Mouse (Mus musculus): ENCODE measurements around the gene Rnps1. TPM values are rescaled to one million over a fixed set of nuclear protein-coding genes. Genes with fewer than 3 reads are reported as not detected.
"Not testable (repeated sequence)": the region's sequence is repeated elsewhere in the genome, so short reads cannot be mapped to it uniquely, and the experiment has no call there.

Gene Rnps1
- polyA plus RNA-seq, 1 experiment from 2014 or later, result 196 TPM

DNA sequence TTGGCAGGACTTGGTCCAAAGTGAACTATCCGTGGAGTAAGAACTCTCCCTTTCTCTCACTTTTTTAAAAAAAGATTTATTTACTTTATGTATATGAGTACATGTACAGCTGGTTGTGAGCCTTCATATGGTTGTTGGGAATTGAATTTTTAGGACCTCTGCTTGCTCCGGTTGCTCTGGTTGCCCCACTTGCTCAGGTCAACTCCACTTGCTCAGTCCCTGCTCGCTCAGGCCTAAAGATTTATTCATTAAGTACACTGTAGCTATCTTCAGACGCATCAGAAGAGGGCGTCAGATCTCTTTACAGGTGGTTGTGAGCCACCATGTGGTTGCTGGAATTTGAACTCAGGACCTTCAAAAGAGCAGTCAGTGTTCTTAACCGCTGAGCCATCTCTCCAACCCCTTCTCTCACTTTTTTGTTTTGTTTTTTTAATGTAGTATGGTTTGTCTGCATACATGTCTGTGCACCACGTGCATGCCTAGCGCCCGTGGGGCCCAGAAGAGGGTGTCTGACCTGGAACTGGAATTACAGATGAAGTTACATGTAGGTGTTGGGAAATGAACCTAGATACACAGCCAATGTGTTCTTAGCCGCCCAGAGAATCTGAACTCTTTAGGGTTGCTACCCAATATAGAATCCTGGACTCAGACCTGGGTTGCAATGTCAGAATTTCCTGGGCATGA is 41.3 kb downstream of the Rnps1 start:
- peaks cover 11% of the 10 kb centered on the region for H3K36me3 ChIP-seq (ENCODE audit: control insufficient read depth, insufficient read depth, low read length)
- H3K27ac ChIP-seq (replicated peaks in 1 of 2; ENCODE audit: control insufficient read depth in 1 of 2, insufficient read depth in 1 of 2, low read depth in 2 of 2, low read length in 2 of 2), result peak overlapping the region in 1 of 2 experiments; percentile 28; a peak in 1 of 4 replicates
- peak overlapping the region in 1 of 2 experiments; percentile 71; a peak in 1 of 4 replicates for H3K4me3 ChIP-seq (ENCODE audit: control insufficient read depth in 1 of 2, insufficient read depth in 1 of 2, low read depth in 1 of 2, low read length in 2 of 2)
- H3K9ac ChIP-seq (ENCODE audit: low read length); ATAC-seq (ENCODE audit: insufficient number of reproducible peaks, insufficient read depth, low FRiP score, low read depth); H3K27me3 ChIP-seq (ENCODE audit: control insufficient read depth, insufficient read depth, low read length); H3K9me3 ChIP-seq (ENCODE audit: control insufficient read depth, low read length): not testable (repeated sequence)
- peaks cover 0 to 19% of the 10 kb centered on the region in 2 experiments; a peak in 2 of 4 replicates for H3K4me1 ChIP-seq (ENCODE audit: control insufficient read depth in 2 of 2, insufficient read depth in 2 of 2, low read length in 2 of 2)
- H3K4me2 ChIP-seq (ENCODE audit: low read length), result peak overlapping the region; percentile 52
- WGBS, result 57% methylated on average over 10 of the region's 10 CpGs

DNA sequence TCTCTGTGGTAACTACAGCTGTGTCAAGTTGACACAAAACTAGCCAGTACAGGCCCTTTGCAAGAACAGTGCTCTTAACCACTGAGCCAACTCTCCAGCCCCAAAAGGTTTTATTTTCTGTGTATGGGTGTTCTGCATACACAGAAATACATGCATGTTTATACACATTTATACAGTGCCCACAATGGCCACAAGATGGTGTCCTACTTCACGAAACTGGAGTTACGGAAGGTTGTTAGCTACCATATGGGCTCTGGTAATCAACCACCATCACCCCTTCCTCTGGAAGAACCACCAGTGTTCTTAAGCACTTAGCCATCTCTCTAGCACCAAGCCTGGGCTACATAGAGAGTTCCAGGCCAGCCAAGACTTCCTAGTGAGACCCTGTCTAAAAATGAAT is 47.2 kb downstream of the Rnps1 start:
- H3K4me2 ChIP-seq (ENCODE audit: low read length), result no peak overlapping the region
- WGBS, result 68% methylated on average over 2 of the region's 2 CpGs
- H3K27ac ChIP-seq (replicated peaks in 1 of 2; ENCODE audit: control insufficient read depth in 1 of 2, insufficient read depth in 1 of 2, low read depth in 2 of 2, low read length in 2 of 2), result no peak overlapping the region
- peaks cover 7 to 10% of the 10 kb centered on the region in 2 experiments for H3K4me1 ChIP-seq (ENCODE audit: control insufficient read depth in 2 of 2, insufficient read depth in 2 of 2, low read length in 2 of 2)
- H3K36me3 ChIP-seq (ENCODE audit: control insufficient read depth, insufficient read depth, low read length), result no peaks in the 10 kb centered on the region
- no peak for ATAC-seq (ENCODE audit: insufficient number of reproducible peaks, insufficient read depth, low FRiP score, low read depth)
- H3K4me3 ChIP-seq (ENCODE audit: control insufficient read depth in 1 of 2, insufficient read depth in 1 of 2, low read depth in 1 of 2, low read length in 2 of 2), result no peak overlapping the region
- no peaks in the 10 kb centered on the region for H3K27me3 ChIP-seq (ENCODE audit: control insufficient read depth, insufficient read depth, low read length)
- H3K9me3 ChIP-seq (ENCODE audit: control insufficient read depth, low read length), result no peaks in the 10 kb centered on the region
- H3K9ac ChIP-seq (ENCODE audit: low read length), result no peak overlapping the region

DNA sequence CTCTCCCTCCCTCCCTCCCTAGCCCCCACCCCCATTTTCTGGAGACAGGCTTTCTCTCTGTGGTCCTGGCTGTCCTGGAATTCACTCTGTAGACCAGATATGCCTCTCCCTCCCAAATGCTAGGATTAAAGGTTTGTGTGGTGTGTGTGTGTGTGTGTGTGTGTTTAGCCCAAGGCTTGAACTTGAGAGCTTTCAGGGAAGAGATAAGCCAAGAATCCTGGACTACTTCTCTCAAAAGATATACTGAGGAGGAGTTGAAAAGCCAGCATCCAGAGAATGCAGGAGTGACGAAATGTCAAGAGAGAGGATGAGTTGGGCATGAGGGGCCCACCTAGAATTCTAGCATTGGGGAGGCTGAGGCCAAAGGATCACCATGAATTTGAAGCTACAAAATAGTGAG is 48.6 kb downstream of the Rnps1 start:
- Histone ChIP-seq H3K36me3 (ENCODE audit: control insufficient read depth, insufficient read depth, low read length) (no peaks in the 10 kb centered on the region), H3K4me3 (ENCODE audit: control insufficient read depth in 1 of 2, insufficient read depth in 1 of 2, low read depth in 1 of 2, low read length in 2 of 2) (no peak overlapping the region), H3K4me2 (ENCODE audit: low read length) (no peak overlapping the region), H3K4me1 (ENCODE audit: control insufficient read depth in 2 of 2, insufficient read depth in 2 of 2, low read length in 2 of 2) (peaks cover 7 to 10% of the 10 kb centered on the region in 2 experiments), H3K27ac (replicated peaks in 1 of 2; ENCODE audit: control insufficient read depth in 1 of 2, insufficient read depth in 1 of 2, low read depth in 2 of 2, low read length in 2 of 2) (no peak overlapping the region; a peak in 1 of 4 replicates), H3K27me3 (ENCODE audit: control insufficient read depth, insufficient read depth, low read length) (no peaks in the 10 kb centered on the region), H3K9me3 (ENCODE audit: control insufficient read depth, low read length) (no peaks in the 10 kb centered on the region), H3K9ac (ENCODE audit: low read length) (no peak overlapping the region)
- 29% methylated on average over 1 of the region's 1 CpGs for WGBS
- ATAC-seq (ENCODE audit: insufficient number of reproducible peaks, insufficient read depth, low FRiP score, low read depth), result peak; percentile 56; the same call in 1 of the 2 replicates

DNA sequence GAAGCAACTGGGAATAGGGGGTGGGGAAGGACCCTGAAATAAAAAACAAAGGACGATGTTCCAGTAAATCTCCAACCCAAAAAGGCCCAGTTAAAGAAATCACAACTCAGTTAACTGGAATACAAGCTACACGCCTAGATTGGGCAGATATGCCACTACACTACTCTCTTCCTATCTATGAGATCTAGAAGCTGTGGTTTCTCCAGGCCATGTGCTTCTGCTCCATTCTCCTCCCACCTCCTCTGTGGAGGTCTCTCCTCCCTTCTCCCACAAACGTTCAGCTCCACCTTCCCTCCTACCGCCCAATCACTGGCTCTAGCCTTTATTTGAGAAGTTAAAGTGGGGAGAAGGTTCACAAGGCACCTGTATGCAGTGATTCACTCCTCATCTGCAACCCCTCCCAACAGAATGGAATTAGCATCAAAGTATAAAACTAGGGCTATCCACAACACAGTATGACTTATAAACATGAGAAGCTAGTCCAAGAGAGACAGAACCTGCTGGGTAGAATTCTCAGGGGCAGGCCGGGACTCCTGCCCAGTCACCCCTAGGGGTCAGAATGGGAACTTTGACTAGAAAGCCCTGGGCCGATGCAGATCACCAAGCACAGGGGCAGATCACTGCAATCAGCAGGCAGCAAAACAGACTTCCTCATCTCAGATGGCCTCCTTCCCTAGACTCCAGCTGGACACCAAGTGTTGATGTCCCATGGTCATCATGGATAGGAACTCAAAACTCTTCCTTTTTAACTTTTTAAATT is 49.2 kb downstream of the Rnps1 start:
- Histone ChIP-seq H3K4me1 (ENCODE audit: control insufficient read depth in 2 of 2, insufficient read depth in 2 of 2, low read length in 2 of 2) (peaks cover 7 to 10% of the 10 kb centered on the region in 2 experiments), H3K9me3 (ENCODE audit: control insufficient read depth, low read length) (no peaks in the 10 kb centered on the region), H3K36me3 (ENCODE audit: control insufficient read depth, insufficient read depth, low read length) (no peaks in the 10 kb centered on the region), H3K9ac (ENCODE audit: low read length) (no peak overlapping the region), H3K4me3 (ENCODE audit: control insufficient read depth in 1 of 2, insufficient read depth in 1 of 2, low read depth in 1 of 2, low read length in 2 of 2) (no peak overlapping the region), H3K4me2 (ENCODE audit: low read length) (no peak overlapping the region), H3K27me3 (ENCODE audit: control insufficient read depth, insufficient read depth, low read length) (no peaks in the 10 kb centered on the region), H3K27ac (replicated peaks in 1 of 2; ENCODE audit: control insufficient read depth in 1 of 2, insufficient read depth in 1 of 2, low read depth in 2 of 2, low read length in 2 of 2) (no peak overlapping the region)
- 44% methylated on average over 6 of the region's 6 CpGs for WGBS
- no peak for ATAC-seq (ENCODE audit: insufficient number of reproducible peaks, insufficient read depth, low FRiP score, low read depth)

DNA sequence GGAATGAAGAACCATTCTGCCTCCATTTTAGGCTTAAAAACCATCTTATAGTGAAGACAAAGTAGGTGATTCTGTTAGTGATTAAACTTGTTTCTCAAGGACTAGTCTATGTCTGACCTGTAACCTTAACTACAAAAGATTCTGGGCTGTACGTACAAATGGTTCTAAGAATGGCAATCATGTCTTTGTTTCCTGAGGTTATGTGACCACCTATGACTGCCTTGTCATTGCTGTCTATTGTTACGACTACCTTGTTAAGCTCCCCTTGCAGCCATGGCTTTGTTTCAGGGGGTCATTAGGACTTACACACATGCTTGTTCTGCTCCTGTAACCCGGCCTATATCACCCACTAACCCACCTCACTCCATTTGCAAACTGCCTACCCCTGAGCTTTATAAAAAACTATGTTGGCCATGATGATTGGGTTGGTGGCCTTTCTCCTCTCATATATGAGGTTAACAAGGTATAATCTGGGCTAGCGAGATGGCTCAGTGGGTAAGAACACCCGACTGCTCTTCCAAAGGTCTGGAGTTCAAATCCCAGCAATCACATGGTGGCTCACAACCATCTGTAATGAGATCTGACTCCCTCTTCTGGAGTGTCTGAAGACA is 54.4 kb downstream of the Rnps1 start:
- no peak for ATAC-seq (ENCODE audit: insufficient number of reproducible peaks, insufficient read depth, low FRiP score, low read depth)
- H3K27ac ChIP-seq (replicated peaks in 1 of 2; ENCODE audit: control insufficient read depth in 1 of 2, insufficient read depth in 1 of 2, low read depth in 2 of 2, low read length in 2 of 2), result no peak overlapping the region
- 92% methylated on average over 5 of the region's 5 CpGs for WGBS

DNA sequence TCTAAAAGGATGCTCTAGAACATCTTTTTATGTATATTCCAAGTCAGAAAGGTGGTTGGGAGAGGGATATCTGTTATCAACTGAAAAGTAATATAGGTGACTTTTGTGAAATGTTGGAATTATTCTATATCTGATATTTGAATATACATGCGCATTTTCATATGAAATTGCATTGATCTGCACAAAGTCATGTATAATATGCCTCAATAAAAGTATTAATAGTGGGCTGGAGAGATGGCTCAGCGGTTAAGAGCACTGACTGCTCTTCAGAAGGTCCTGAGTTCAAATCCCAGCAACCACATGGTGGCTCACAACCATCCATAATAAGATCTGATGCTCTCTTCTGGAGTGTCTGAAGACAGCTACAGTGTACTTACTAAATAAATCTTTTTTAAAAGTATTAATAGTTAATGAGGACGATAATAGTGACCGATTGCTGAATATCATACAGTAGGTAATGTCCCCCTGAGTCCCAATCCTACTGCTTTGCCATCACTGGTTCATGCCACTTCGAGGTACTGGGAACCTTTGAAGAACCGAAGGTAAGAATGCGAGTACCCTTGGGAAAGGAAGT is 55.1 kb downstream of the Rnps1 start:
- peak overlapping the region; percentile 95 for H3K9ac ChIP-seq (ENCODE audit: low read length)
- no peaks in the 10 kb centered on the region for H3K27me3 ChIP-seq (ENCODE audit: control insufficient read depth, insufficient read depth, low read length)
- WGBS, result 16% methylated on average over 7 of the region's 7 CpGs
- H3K4me3 ChIP-seq (ENCODE audit: control insufficient read depth in 1 of 2, insufficient read depth in 1 of 2, low read depth in 1 of 2, low read length in 2 of 2), result peak overlapping the region; percentile 70 to 93
- peaks cover 23% of the 10 kb centered on the region for H3K36me3 ChIP-seq (ENCODE audit: control insufficient read depth, insufficient read depth, low read length)
- peak overlapping the region; percentile 83 to 90 for H3K27ac ChIP-seq (replicated peaks in 1 of 2; ENCODE audit: control insufficient read depth in 1 of 2, insufficient read depth in 1 of 2, low read depth in 2 of 2, low read length in 2 of 2)
- peaks cover 16 to 23% of the 10 kb centered on the region in 2 experiments for H3K4me1 ChIP-seq (ENCODE audit: control insufficient read depth in 2 of 2, insufficient read depth in 2 of 2, low read length in 2 of 2)
- no peaks in the 10 kb centered on the region for H3K9me3 ChIP-seq (ENCODE audit: control insufficient read depth, low read length)
- H3K4me2 ChIP-seq (ENCODE audit: low read length), result peak overlapping the region; percentile 98
- ATAC-seq (ENCODE audit: insufficient number of reproducible peaks, insufficient read depth, low FRiP score, low read depth), result no peak

More for the DNA sequence above, 54.4 kb downstream of the Rnps1 start:
- no peak overlapping the region for H3K9ac ChIP-seq (ENCODE audit: low read length)
- H3K36me3 ChIP-seq (ENCODE audit: control insufficient read depth, insufficient read depth, low read length), result peaks cover 17% of the 10 kb centered on the region
- no peak overlapping the region for H3K4me3 ChIP-seq (ENCODE audit: control insufficient read depth in 1 of 2, insufficient read depth in 1 of 2, low read depth in 1 of 2, low read length in 2 of 2)
- no peak overlapping the region for H3K4me2 ChIP-seq (ENCODE audit: low read length)
- peaks cover 13 to 21% of the 10 kb centered on the region in 2 experiments for H3K4me1 ChIP-seq (ENCODE audit: control insufficient read depth in 2 of 2, insufficient read depth in 2 of 2, low read length in 2 of 2)
- no peaks in the 10 kb centered on the region for H3K27me3 ChIP-seq (ENCODE audit: control insufficient read depth, insufficient read depth, low read length)
- H3K9me3 ChIP-seq (ENCODE audit: control insufficient read depth, low read length), result no peaks in the 10 kb centered on the region

DNA sequence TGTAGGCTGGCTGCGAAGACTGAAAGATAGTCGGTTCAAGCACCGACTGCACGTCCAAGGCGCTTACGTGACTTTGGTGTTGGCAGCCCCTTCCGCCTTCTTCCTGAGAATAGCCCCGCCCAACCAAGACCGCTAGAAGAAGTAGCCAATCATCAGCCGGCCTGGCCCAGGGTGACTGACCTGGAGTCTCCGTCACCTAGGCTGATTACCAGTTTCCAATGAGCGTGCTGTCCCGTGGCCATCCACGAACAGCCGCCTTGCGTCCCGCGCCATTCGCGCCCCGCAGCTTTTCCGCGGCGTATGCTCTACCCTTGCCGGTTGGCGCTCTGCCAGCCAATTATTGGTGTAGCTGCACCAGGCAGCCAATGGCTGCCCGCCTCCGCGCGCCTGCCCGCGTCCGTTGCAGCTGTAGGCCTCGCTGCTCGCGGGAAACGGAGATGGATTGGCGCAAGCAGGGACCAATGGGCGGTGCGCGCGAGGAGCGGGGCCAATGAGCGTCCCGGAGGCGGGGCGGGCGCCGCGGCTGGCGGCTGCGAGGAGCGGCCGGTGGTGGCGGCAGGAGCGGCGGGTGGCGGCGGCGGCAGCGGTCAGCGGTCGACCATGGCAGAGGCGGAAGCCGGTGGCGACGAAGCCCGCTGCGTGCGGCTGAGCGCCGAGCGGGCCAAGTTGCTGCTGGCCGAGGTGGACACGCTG is 55.7 kb downstream of the Rnps1 start, which contains the start of the genes E4f1 and Pgp:
TSS of gene E4f1 (minus strand) at position 404 of the 693 bp plus-strand sequence.
TSS of gene Pgp (plus strand) at position 483 of the 693 bp plus-strand sequence.
- peak within 1 kb of the TSS; percentile 98 for H3K4me2 ChIP-seq (ENCODE audit: low read length)
- no peaks in the 10 kb centered on the region for H3K27me3 ChIP-seq (ENCODE audit: control insufficient read depth, insufficient read depth, low read length)
- H3K9me3 ChIP-seq (ENCODE audit: control insufficient read depth, low read length), result no peaks in the 10 kb centered on the region
- H3K9ac ChIP-seq (ENCODE audit: low read length), result peak within 1 kb of the TSS; percentile 95
- peak within 1 kb of the TSS; percentile 70 to 93 for H3K4me3 ChIP-seq (ENCODE audit: control insufficient read depth in 1 of 2, insufficient read depth in 1 of 2, low read depth in 1 of 2, low read length in 2 of 2)
- peak within 1 kb of the TSS; percentile 83 to 90 for H3K27ac ChIP-seq (replicated peaks in 1 of 2; ENCODE audit: control insufficient read depth in 1 of 2, insufficient read depth in 1 of 2, low read depth in 2 of 2, low read length in 2 of 2)
- under 1% methylated on average over 69 of the region's 75 CpGs for WGBS
- H3K4me1 ChIP-seq (ENCODE audit: control insufficient read depth in 2 of 2, insufficient read depth in 2 of 2, low read length in 2 of 2), result peaks cover 16 to 23% of the 10 kb centered on the region in 2 experiments
- peaks cover 29% of the 10 kb centered on the region for H3K36me3 ChIP-seq (ENCODE audit: control insufficient read depth, insufficient read depth, low read length)
- peak; percentile 97 for ATAC-seq (ENCODE audit: insufficient number of reproducible peaks, insufficient read depth, low FRiP score, low read depth)

Data from heart, embryonic 14.5 days (tissue).